ENCODE assay signal across 23 mouse cellular contexts in the genomic region with DNA sequence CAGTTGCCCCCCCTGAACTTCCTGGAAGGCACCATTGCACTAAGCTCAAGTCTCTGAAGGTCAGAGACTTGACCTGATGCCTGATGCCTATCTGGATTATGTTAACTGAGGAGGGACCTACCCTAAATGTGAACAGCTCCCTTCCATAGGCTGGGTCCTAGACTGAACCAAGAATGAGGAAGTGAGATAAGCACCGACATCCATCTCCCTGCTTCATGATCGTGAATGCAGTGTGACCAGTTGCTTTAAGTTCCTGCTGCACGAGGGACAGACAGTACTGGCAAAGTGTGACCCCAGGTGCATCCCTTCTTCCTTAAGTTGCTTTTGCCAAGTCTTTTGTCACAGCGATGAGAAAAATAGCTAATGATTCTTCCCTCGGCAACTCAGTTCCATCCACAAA.
DNase-seq lines count a peak whose midpoint lies in the region; ATAC-seq lines count a peak whose summit lies in the region.
"Had no signal": no experiment of that assay in that cellular context is flagged by ENCODE, and none has a peak within 500 bp of the region (broad histone marks: within the 10 kb centered on the region; RNA-seq: fewer than 3 reads in every experiment).

No protein-coding gene starts in this region.

- H3K27ac ChIP-seq in intestine, embryonic 15.5 days: no peak overlapping the region
- H3K27ac ChIP-seq: forebrain, embryonic 13.5 days; gastrocnemius, adult 2 months; heart, adult 2 months; heart, embryonic 15.5 days; hindbrain, embryonic 10.5 days; hindbrain, embryonic 14.5 days had no signal

- ATAC-seq in granulocyte monocyte progenitor cell, adult 5-6 weeks (replicated peaks; ENCODE audit: poor library complexity, severe bottlenecking): peak; percentile 85
- ATAC-seq in intestine, embryonic 15.5 days: no peak
- ATAC-seq: CD4-positive, CD25-positive, alpha-beta regulatory T cell, adult 4 months; forebrain, embryonic 13.5 days; forebrain, postnatal 0 days; intestine, embryonic 16.5 days had no signal

- no peaks in the 10 kb centered on the region for H3K9me3 ChIP-seq in intestine, embryonic 15.5 days
- H3K9me3 ChIP-seq: forebrain, embryonic 13.5 days; heart, embryonic 15.5 days; hindbrain, embryonic 10.5 days had no signal

- peak; percentile 6 for DNase-seq in MEL-GATA-1-ER (ENCODE audit: extremely low read depth, low read depth)
- DNase-seq in splenic B cell, adult 2 months (ENCODE audit: low read depth, low spot score): peak; percentile 5
- no peak for DNase-seq in gastrocnemius, postnatal 4 days (ENCODE audit: low spot score in 2 of 2)
- no peak for DNase-seq in kidney, postnatal 14 days
- DNase-seq: adrenal gland, adult 2 months; B cell, adult 2 months; cerebellum, adult 11-12 months; cerebellum, adult 9-10 months; cerebellum, postnatal 25 days; forebrain, postnatal 0 days; gastrocnemius, adult 2 months; gastrocnemius, postnatal 36 days; heart, adult 2 months; heart, postnatal 14 days had no signal

- WGBS in intestine, embryonic 15.5 days: 35% methylated on average over 5 of the region's 5 CpGs

- H3K9ac ChIP-seq in intestine, embryonic 15.5 days: no peak overlapping the region
- H3K9ac ChIP-seq: forebrain, embryonic 13.5 days; forebrain, postnatal 0 days; heart, embryonic 15.5 days; hindbrain, embryonic 14.5 days had no signal

- no peak overlapping the region for H3K4me2 ChIP-seq in intestine, embryonic 15.5 days (replicated peaks)
- H3K4me2 ChIP-seq: forebrain, embryonic 13.5 days; heart, embryonic 11.5 days; heart, embryonic 15.5 days; hindbrain, embryonic 14.5 days had no signal

- H3K4me3 ChIP-seq in intestine, embryonic 15.5 days (replicated peaks): no peak overlapping the region
- H3K4me3 ChIP-seq: forebrain, embryonic 13.5 days; gastrocnemius, adult 2 months; heart, adult 2 months; heart, embryonic 15.5 days; hindbrain, embryonic 10.5 days had no signal

- H3K27me3 ChIP-seq in splenic B cell, adult 2 months (ENCODE audit: control insufficient read depth, insufficient read depth, low read length, poor library complexity, severe bottlenecking): no peaks in the 10 kb centered on the region
- no peaks in the 10 kb centered on the region for H3K27me3 ChIP-seq in intestine, embryonic 15.5 days (replicated peaks)
- H3K27me3 ChIP-seq: forebrain, embryonic 13.5 days; heart, embryonic 15.5 days had no signal

- H3K4me1 ChIP-seq in intestine, embryonic 15.5 days (replicated peaks): no peaks in the 10 kb centered on the region
- H3K4me1 ChIP-seq: forebrain, embryonic 13.5 days had no signal

- H3K36me3 ChIP-seq in splenic B cell, adult 2 months (ENCODE audit: control insufficient read depth, insufficient read depth, low read length, poor library complexity, severe bottlenecking): no peaks in the 10 kb centered on the region
- no peaks in the 10 kb centered on the region for H3K36me3 ChIP-seq in intestine, embryonic 15.5 days
- H3K36me3 ChIP-seq: heart, embryonic 15.5 days; hindbrain, embryonic 10.5 days had no signal

Comparison
In these comparisons a context has a peak if more than half of its experiments do, and no peak if none do; other contexts are left out.
1. DNase-seq: peak in MEL-GATA-1-ER (single experiment) and splenic B cell, adult 2 months (single experiment); none in gastrocnemius, postnatal 4 days (0 of 2) and kidney, postnatal 14 days (single experiment).